Mouse (Mus musculus): ENCODE measurements around the gene Gpr176. TPM values are rescaled to one million over a fixed set of nuclear protein-coding genes. Genes with fewer than 3 reads are reported as not detected.
"Not testable (repeated sequence)": the region's sequence is repeated elsewhere in the genome, so short reads cannot be mapped to it uniquely, and the experiment has no call there.

Gpr176 gene
- total RNA-seq, 2 experiments from 2014 or later, result 0.08 to 0.16 TPM

GRCm38 (mm10) chr2:118301041-118301545 is 72.1 kb downstream of the Gpr176 start:
- DNase-seq, result no peak

GRCm38 (mm10) chr2:118299981-118300380 is 73.2 kb downstream of the Gpr176 start:
- DNase-seq, result no peak

GRCm38 (mm10) chr2:118298601-118299000 is 74.6 kb downstream of the Gpr176 start:
- DNase-seq, result no peak

- DNase-seq, result no peak
Measured at GRCm38 (mm10) chr2:118297966-118298365, 75.3 kb downstream of the Gpr176 start.

- peak; percentile 61 for DNase-seq
Measured at GRCm38 (mm10) chr2:118295505-118295904, 77.7 kb downstream of the Gpr176 start.

GRCm38 (mm10) chr2:118293583-118293982 is 79.6 kb downstream of the Gpr176 start:
- DNase-seq, result no peak

GRCm38 (mm10) chr2:118289066-118289460 is 84.2 kb downstream of the Gpr176 start:
- DNase-seq, result not testable (repeated sequence)

- DNase-seq, result no peak
Measured at GRCm38 (mm10) chr2:118288326-118289065, 84.7 kb downstream of the Gpr176 start.

GRCm38 (mm10) chr2:118287678-118288077 is 85.5 kb downstream of the Gpr176 start:
- DNase-seq, result no peak

GRCm38 (mm10) chr2:118282467-118282866 is 90.8 kb downstream of the Gpr176 start:
- no peak for DNase-seq

GRCm38 (mm10) chr2:118278249-118278648 is 95.0 kb downstream of the Gpr176 start:
- no peak for DNase-seq

- DNase-seq, result no peak
Measured at GRCm38 (mm10) chr2:118271606-118272005, 101.6 kb downstream of the Gpr176 start.

GRCm38 (mm10) chr2:118270213-118270612 is 103.0 kb downstream of the Gpr176 start:
- no peak for DNase-seq

- no peak for DNase-seq
Measured at GRCm38 (mm10) chr2:118263914-118264201, 109.4 kb downstream of the Gpr176 start.

- peak; percentile 14 for DNase-seq
Measured at GRCm38 (mm10) chr2:118263151-118263913, 109.9 kb downstream of the Gpr176 start.

- DNase-seq, result no peak
Measured at GRCm38 (mm10) chr2:118262673-118263072, 110.5 kb downstream of the Gpr176 start.

GRCm38 (mm10) chr2:118259746-118260145 is 113.5 kb downstream of the Gpr176 start:
- no peak for DNase-seq

GRCm38 (mm10) chr2:118257094-118257493 is 116.1 kb downstream of the Gpr176 start:
- DNase-seq, result no peak

- DNase-seq, result peak; percentile 76
Measured at GRCm38 (mm10) chr2:118256621-118257053, 116.6 kb downstream of the Gpr176 start, which contains the start of gene Fsip1. Fsip1 (minus strand) TSS chr2:118256966.

- DNase-seq, result no peak
Measured at GRCm38 (mm10) chr2:118254516-118254915, 118.7 kb downstream of the Gpr176 start.

- no peak for DNase-seq
Measured at GRCm38 (mm10) chr2:118248966-118249365, 124.3 kb downstream of the Gpr176 start.

- DNase-seq, result no peak
Measured at GRCm38 (mm10) chr2:118248016-118248415, 125.2 kb downstream of the Gpr176 start.

GRCm38 (mm10) chr2:118245914-118246313 is 127.3 kb downstream of the Gpr176 start:
- DNase-seq, result peak; percentile 28

All from gastrocnemius, postnatal 25 days (tissue).